Mouse (Mus musculus) kidney, embryonic 14.5 days (tissue): ENCODE data around the gene Tmem59l. TPM values are rescaled to one million over a fixed set of nuclear protein-coding genes. Genes with fewer than 3 reads are reported as not detected.

Source experiments
- ATAC-seq: fragments of 200-750 bp; cut with Nextera tagmentation; 2 replicates; pipeline ENCODE4 v1.8.0; 2017; ENCODE audit warnings: moderate number of reproducible peaks, mild to moderate bottlenecking, moderate TSS enrichment, moderate library complexity; ENCODE audit not compliant: low FRiP score, low TSS enrichment
- H3K27ac ChIP-seq: fragments of 300-500 bp; sonication (generic); 2 replicates; pipeline ENCODE4 v1.5.1; 2014; ENCODE audit warnings: low read depth, mild to moderate bottlenecking, low read length, moderate library complexity, mixed read lengths
- H3K27me3 ChIP-seq: fragments of 300-500 bp; sonication (generic); 2 replicates; pipeline ENCODE4 v1.6.1; 2014; ENCODE audit warnings: mild to moderate bottlenecking, low read length; ENCODE audit not compliant: control insufficient read depth, insufficient read depth
- H3K36me3 ChIP-seq: fragments of 300-500 bp; sonication (generic); 2 replicates; pipeline ENCODE4 v1.6.1; 2014; ENCODE audit warnings: low read length, mixed read lengths; ENCODE audit not compliant: control insufficient read depth, insufficient read depth
- H3K4me1 ChIP-seq: fragments of 300-500 bp; sonication (generic); 2 replicates; pipeline ENCODE4 v1.6.1; 2014; ENCODE audit warnings: low read length, mixed read lengths; ENCODE audit not compliant: control insufficient read depth, insufficient read depth
- H3K4me2 ChIP-seq: fragments of 300-500 bp; sonication (generic); replicated peaks from 2 replicates; pipeline ENCODE4 v1.6.1; 2014; ENCODE audit warnings: low read depth, mild to moderate bottlenecking, low read length
- H3K4me3 ChIP-seq: fragments of 300-500 bp; sonication (generic); 2 replicates; pipeline ENCODE4 v1.5.1; 2014; ENCODE audit warnings: mild to moderate bottlenecking, low read length
- H3K9ac ChIP-seq: fragments of 300-500 bp; sonication (generic); 2 replicates; pipeline ENCODE4 v1.6.1; 2014; ENCODE audit warnings: low read depth, mild to moderate bottlenecking, low read length, moderate library complexity
- H3K9me3 ChIP-seq: fragments of 300-500 bp; sonication (generic); 2 replicates; pipeline ENCODE4 v1.6.1; 2016; ENCODE audit warnings: low read length; ENCODE audit not compliant: control insufficient read depth
- WGBS: fragments of 180-500 bp; shearing (Covaris S2); extraction: QIAGEN DNeasy Blood & Tissue Kit; methylation state at CpG from one replicate; pipeline ENCODE4 v1.1.7; 2014; 5-methylcytosine and 5-hydroxymethylcytosine counted together
- polyA plus RNA-seq: library from polyadenylated mRNA; unstranded; fragments of >200 nt; fragmentation: Nextera tagmentation; extraction: Ambion mirVana; gene quantifications from 2 replicates; pipeline ENCODE4 v1.2.1, GENCODE M21; 2014

The Tmem59l gene
- polyA plus RNA-seq, 1 experiment from 2014 or later = 8.5 TPM

DNA sequence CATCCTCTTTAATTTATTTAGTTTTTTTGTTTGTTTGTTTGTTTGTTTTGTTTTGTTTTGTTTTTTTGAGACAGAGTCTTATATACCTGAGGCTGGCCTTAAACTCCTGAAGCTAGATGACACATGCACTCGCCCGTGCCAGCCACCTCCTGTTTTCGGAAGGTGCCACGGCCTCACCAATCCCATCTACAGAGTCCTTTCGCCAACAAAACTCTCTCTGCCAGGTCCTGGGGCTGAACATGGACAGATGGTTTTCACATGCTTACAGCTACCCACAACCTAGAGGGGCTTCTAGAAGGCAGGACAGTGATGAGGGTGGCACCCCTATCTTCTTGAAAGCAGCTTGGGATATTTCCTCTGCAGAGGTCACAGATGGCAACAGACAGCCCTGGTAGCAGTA lies 52.0 kb downstream of the Tmem59l start:
- Histone ChIP-seq H3K9me3 (no peaks in the 10 kb centered on the region), H3K9ac (no peak overlapping the region), H3K4me1 (peaks cover 8% of the 10 kb centered on the region; the same call in 1 of the 2 replicates), H3K27me3 (no peaks in the 10 kb centered on the region), H3K27ac (no peak overlapping the region), H3K4me3 (no peak overlapping the region), H3K36me3 (no peaks in the 10 kb centered on the region), H3K4me2 (no peak overlapping the region)
- ATAC-seq = no peak
- 92% methylated on average over 5 of the region's 5 CpGs for WGBS

Other genes starting within 250 kb of the Tmem59l start
- 54.5 and 70.2 TPM in 2 replicates for gene Homer3, start 204.5 kb downstream of the Tmem59l start, polyA plus RNA-seq
- 49.9 TPM in 2 replicates for gene Ddx49, start 184.9 kb downstream of the Tmem59l start, polyA plus RNA-seq
- 322 and 327 TPM in 2 replicates for gene Cope, start 184.8 kb downstream of the Tmem59l start, polyA plus RNA-seq
- 2.3 and 2.6 TPM in 2 replicates for gene Cers1, start 171.6 kb downstream of the Tmem59l start, polyA plus RNA-seq
- gene Gdf1, start 157.5 kb downstream of the Tmem59l start, polyA plus RNA-seq = 7.6 and 7.9 TPM in 2 replicates
- gene Upf1, start 134.1 kb downstream of the Tmem59l start, polyA plus RNA-seq = 21.8 and 24.2 TPM in 2 replicates
- 0.14 and 0.26 TPM in 2 replicates for gene Comp, start 113.8 kb downstream of the Tmem59l start, polyA plus RNA-seq
- 15.5 and 21.2 TPM in 2 replicates for gene Crtc1, start 47.8 kb downstream of the Tmem59l start, polyA plus RNA-seq
- gene Klhl26, start 10.4 kb downstream of the Tmem59l start, polyA plus RNA-seq = 14.4 and 19.2 TPM in 2 replicates
- 26.7 and 34.8 TPM in 2 replicates for gene Crlf1, start 5.8 kb upstream of the Tmem59l start, polyA plus RNA-seq
- 129 and 151 TPM in 2 replicates for gene Rex1bd, start 19.4 kb upstream of the Tmem59l start, polyA plus RNA-seq
- gene Uba52, start 23.4 kb upstream of the Tmem59l start, polyA plus RNA-seq = 1,078 and 1,559 TPM in 2 replicates
- gene Fkbp8, start 40.4 kb upstream of the Tmem59l start, polyA plus RNA-seq = 252 and 291 TPM in 2 replicates
- gene Kxd1, start 40.6 kb upstream of the Tmem59l start, polyA plus RNA-seq = 70.0 and 70.9 TPM in 2 replicates
- 12.9 and 22.4 TPM in 2 replicates for gene Ell, start 52.1 kb upstream of the Tmem59l start, polyA plus RNA-seq
- gene Isyna1, start 107.0 kb upstream of the Tmem59l start, polyA plus RNA-seq = 102 and 118 TPM in 2 replicates
- gene Ssbp4, start 121.5 kb upstream of the Tmem59l start, polyA plus RNA-seq = 172 and 220 TPM in 2 replicates
- gene Lrrc25, start 128.8 kb upstream of the Tmem59l start, polyA plus RNA-seq = 1.1 and 1.4 TPM in 2 replicates
- 0.31 and 0.41 TPM in 2 replicates for gene Gdf15, start 145.1 kb upstream of the Tmem59l start, polyA plus RNA-seq
- gene Pgpep1, start 173.0 kb upstream of the Tmem59l start, polyA plus RNA-seq = 62.2 and 62.6 TPM in 2 replicates
- 353 and 447 TPM in 2 replicates for gene Lsm4, start 185.9 kb upstream of the Tmem59l start, polyA plus RNA-seq
- gene Jund, start 211.6 kb upstream of the Tmem59l start, polyA plus RNA-seq = 95.1 and 117 TPM in 2 replicates
- 0.12 TPM in 1 of 2 replicates, not detected in the other for gene Iqcn, start 216.1 kb upstream of the Tmem59l start, polyA plus RNA-seq
- gene Gm3336, start 231.2 kb upstream of the Tmem59l start, polyA plus RNA-seq = 0.23 and 0.73 TPM in 2 replicates
- 2.5 and 4.0 TPM in 2 replicates for gene Pde4c, start 236.4 kb upstream of the Tmem59l start, polyA plus RNA-seq